Mouse (Mus musculus): ENCODE measurements at regions not wholly inside any gene's neighbourhood (a gene's known extent, or its start where the extent isn't known, plus 50 kb on each side); places are given as distances from the start of the nearest gene placed in this dataset.

GRCm38 (mm10) chrX:99522830-99523229 is 51.8 kb upstream of the Pja1 start:
- Histone ChIP-seq H3K9ac (ENCODE audit: low read depth, low read length) (no peak overlapping the region), H3K9me3 (replicated peaks; ENCODE audit: control insufficient read depth, low read length) (no peaks in the 10 kb centered on the region), H3K4me3 (ENCODE audit: low read depth, low read length) (no peak overlapping the region), H3K4me2 (ENCODE audit: low read depth, low read length) (no peak overlapping the region), H3K4me1 (ENCODE audit: control insufficient read depth, low read depth, low read length) (no peaks in the 10 kb centered on the region), H3K27ac (ENCODE audit: low read length) (no peak overlapping the region), H3K36me3 (ENCODE audit: control insufficient read depth, insufficient read depth) (no peaks in the 10 kb centered on the region), H3K27me3 (ENCODE audit: control insufficient read depth, insufficient read depth, low read depth, low read length) (peaks cover 11% of the 10 kb centered on the region; the same call in 1 of the 2 replicates)
- 19% methylated on average over 5 of the region's 5 CpGs for WGBS (ENCODE audit: insufficient replicate concordance)
- no peak for ATAC-seq (ENCODE audit: low read depth)

DNA sequence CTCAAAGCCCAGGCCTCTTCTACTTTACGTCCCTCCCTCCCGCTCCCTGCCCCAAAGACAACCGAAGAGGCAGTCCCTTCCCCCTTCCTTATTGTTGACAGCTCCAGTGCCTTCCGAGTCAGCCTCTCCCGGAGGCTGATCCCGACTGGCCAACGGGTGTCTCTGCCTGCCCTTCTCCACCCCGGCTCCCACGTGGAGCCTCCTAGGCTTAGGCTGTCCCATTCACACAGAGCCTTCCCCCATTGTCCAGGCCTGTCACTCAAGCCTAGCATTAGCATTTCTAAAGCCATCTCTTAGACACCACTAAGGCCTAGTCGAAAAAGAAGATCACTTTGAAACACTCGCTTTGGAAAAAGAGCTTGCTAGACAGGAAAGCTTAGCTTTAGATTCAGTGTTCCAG is 51.2 kb upstream of the Pja1 start:
- H3K4me2 ChIP-seq (ENCODE audit: low read depth, low read length): no peak overlapping the region
- no peaks in the 10 kb centered on the region for H3K36me3 ChIP-seq (ENCODE audit: control insufficient read depth, insufficient read depth)
- H3K9me3 ChIP-seq (replicated peaks; ENCODE audit: control insufficient read depth, low read length): no peaks in the 10 kb centered on the region
- no peak overlapping the region for H3K27ac ChIP-seq (ENCODE audit: low read length)
- ATAC-seq (ENCODE audit: low read depth): no peak
- H3K4me1 ChIP-seq (ENCODE audit: control insufficient read depth, low read depth, low read length): no peaks in the 10 kb centered on the region
- H3K9ac ChIP-seq (ENCODE audit: low read depth, low read length): no peak overlapping the region
- peaks cover 11% of the 10 kb centered on the region; the same call in 1 of the 2 replicates for H3K27me3 ChIP-seq (ENCODE audit: control insufficient read depth, insufficient read depth, low read depth, low read length)
- 55% methylated on average over 11 of the region's 11 CpGs for WGBS (ENCODE audit: insufficient replicate concordance)
- H3K4me3 ChIP-seq (ENCODE audit: low read depth, low read length): no peak overlapping the region

DNA sequence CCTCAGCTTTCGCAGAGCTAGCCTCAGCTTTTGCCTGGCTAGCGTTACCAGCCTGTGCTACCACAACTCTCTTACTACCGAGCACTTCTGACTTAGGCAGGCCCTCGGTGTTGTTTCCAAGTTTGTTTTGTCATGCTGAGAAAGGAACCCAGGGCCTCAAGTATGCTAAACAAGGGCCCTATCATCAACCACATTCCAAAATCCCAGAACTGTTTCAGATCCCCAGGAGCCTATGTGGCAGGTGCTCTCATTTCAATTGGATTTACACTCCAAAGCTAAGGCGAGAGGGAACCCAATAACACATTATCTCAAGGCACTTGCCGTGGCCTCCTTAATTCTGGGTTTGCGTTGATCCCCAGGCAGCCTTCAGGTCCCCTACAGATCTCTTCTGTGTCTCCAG is 50.8 kb upstream of the Pja1 start:
- no peak overlapping the region for H3K4me3 ChIP-seq (ENCODE audit: low read depth, low read length)
- peaks cover 11% of the 10 kb centered on the region; the same call in 1 of the 2 replicates for H3K27me3 ChIP-seq (ENCODE audit: control insufficient read depth, insufficient read depth, low read depth, low read length)
- no peak overlapping the region for H3K4me2 ChIP-seq (ENCODE audit: low read depth, low read length)
- H3K9ac ChIP-seq (ENCODE audit: low read depth, low read length): no peak overlapping the region
- no peak for ATAC-seq (ENCODE audit: low read depth)
- H3K36me3 ChIP-seq (ENCODE audit: control insufficient read depth, insufficient read depth): no peaks in the 10 kb centered on the region
- H3K27ac ChIP-seq (ENCODE audit: low read length): no peak overlapping the region
- WGBS (ENCODE audit: insufficient replicate concordance): 64% methylated on average over 7 of the region's 7 CpGs
- H3K4me1 ChIP-seq (ENCODE audit: control insufficient read depth, low read depth, low read length): no peaks in the 10 kb centered on the region
- no peaks in the 10 kb centered on the region for H3K9me3 ChIP-seq (replicated peaks; ENCODE audit: control insufficient read depth, low read length)

Data from liver, embryonic 16.5 days (tissue).